Comparison of ENCODE assay signal across 16 mouse cellular contexts in the genomic region with DNA sequence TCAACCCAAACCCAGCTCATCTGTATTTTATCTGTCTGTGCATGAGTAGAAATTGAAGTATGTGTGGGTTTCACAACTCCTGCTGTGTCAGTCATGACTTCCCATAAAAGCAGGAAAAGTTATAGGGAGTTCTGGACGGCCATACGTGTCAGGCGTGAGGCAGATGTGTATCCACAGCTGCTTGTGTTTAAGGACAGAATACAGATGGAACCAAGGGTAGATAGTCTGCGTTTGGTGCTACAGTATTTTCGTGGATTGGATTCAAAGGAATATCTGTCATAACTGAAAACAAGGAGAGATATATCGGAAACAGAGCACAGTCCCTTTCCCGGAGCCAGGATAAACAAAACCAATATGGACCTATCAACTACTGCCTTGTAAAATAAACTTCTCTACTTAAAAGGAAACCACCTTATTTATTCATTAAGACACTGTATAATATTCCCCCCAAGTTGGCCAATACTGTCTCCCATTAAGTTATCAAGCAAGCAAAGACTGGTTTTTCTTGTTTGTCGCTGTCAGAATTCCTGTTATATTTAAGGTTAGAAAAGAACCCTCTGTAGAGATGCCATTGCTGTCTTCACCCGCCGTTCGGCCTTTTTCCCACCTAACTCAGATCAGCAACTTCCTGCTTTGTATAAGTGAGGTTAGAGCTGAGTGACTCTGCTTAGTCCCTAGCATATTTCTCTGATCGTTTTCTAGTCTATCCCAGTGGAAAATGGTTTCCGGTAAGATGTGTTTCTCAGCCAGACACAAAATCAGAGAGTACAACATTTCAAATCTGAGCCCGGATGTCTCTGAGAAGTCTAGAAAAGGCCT.
DNase-seq lines count a peak whose midpoint lies in the region; ATAC-seq lines count a peak whose summit lies in the region.
"Had no signal": no experiment of that assay in that cellular context is flagged by ENCODE, and none has a peak within 500 bp of the region (broad histone marks: within the 10 kb centered on the region; RNA-seq: fewer than 3 reads in every experiment).

No protein-coding gene starts in this region.

- H3K9ac ChIP-seq in kidney, embryonic 14.5 days (ENCODE audit: low read depth, low read length) = no peak overlapping the region
- no peak overlapping the region for H3K9ac ChIP-seq in neural tube, embryonic 13.5 days
- no peak overlapping the region for H3K9ac ChIP-seq in hindbrain, embryonic 12.5 days
- no peak overlapping the region for H3K9ac ChIP-seq in midbrain, embryonic 16.5 days (ENCODE audit: low read depth, low read length)
- H3K9ac ChIP-seq: forebrain, postnatal 0 days; liver, embryonic 15.5 days had no signal

- H3K27me3 ChIP-seq in kidney, embryonic 14.5 days (ENCODE audit: control insufficient read depth, insufficient read depth, low read length) = no peaks in the 10 kb centered on the region
- H3K27me3 ChIP-seq in neural tube, embryonic 13.5 days = no peaks in the 10 kb centered on the region
- no peaks in the 10 kb centered on the region for H3K27me3 ChIP-seq in hindbrain, embryonic 12.5 days
- no peaks in the 10 kb centered on the region for H3K27me3 ChIP-seq in midbrain, embryonic 16.5 days (ENCODE audit: control insufficient read depth, insufficient read depth, low read depth, low read length)
- H3K27me3 ChIP-seq: liver, embryonic 15.5 days had no signal

- 61% methylated on average over 14 of the region's 14 CpGs for WGBS in kidney, embryonic 14.5 days
- 77% methylated on average over 14 of the region's 14 CpGs for WGBS in neural tube, embryonic 13.5 days
- 80% methylated on average over 14 of the region's 14 CpGs for WGBS in hindbrain, embryonic 12.5 days
- WGBS in midbrain, embryonic 16.5 days = 91% methylated on average over 14 of the region's 14 CpGs

- peak; percentile 84 for DNase-seq in heart, adult 11 months
- no peak for DNase-seq in heart, postnatal 36 days
- no peak for DNase-seq in kidney, postnatal 25 days
- no peak for DNase-seq in neural tube, embryonic 10.5 days (ENCODE audit: extremely low spot score, low spot score)
- DNase-seq: adrenal gland, postnatal 36 days; cerebellum, adult 9-10 months; forebrain, postnatal 0 days; gastrocnemius, adult 2 months; layer of hippocampus, postnatal 36 days; retina, postnatal 1 day; thymus, postnatal 25 days had no signal

- H3K4me1 ChIP-seq in kidney, embryonic 14.5 days (ENCODE audit: control insufficient read depth, insufficient read depth, low read length) = peaks cover 13% of the 10 kb centered on the region; the same call in 1 of the 2 replicates
- H3K4me1 ChIP-seq in neural tube, embryonic 13.5 days (replicated peaks) = no peaks in the 10 kb centered on the region
- no peaks in the 10 kb centered on the region for H3K4me1 ChIP-seq in hindbrain, embryonic 12.5 days
- H3K4me1 ChIP-seq in midbrain, embryonic 16.5 days (ENCODE audit: control insufficient read depth, insufficient read depth, low read length) = no peaks in the 10 kb centered on the region
- H3K4me1 ChIP-seq: liver, embryonic 15.5 days had no signal

- no peak overlapping the region for H3K4me3 ChIP-seq in kidney, embryonic 14.5 days (ENCODE audit: low read length)
- H3K4me3 ChIP-seq in neural tube, embryonic 13.5 days = no peak overlapping the region
- no peak overlapping the region for H3K4me3 ChIP-seq in hindbrain, embryonic 12.5 days
- no peak overlapping the region for H3K4me3 ChIP-seq in midbrain, embryonic 16.5 days (ENCODE audit: low read depth, low read length)
- H3K4me3 ChIP-seq: gastrocnemius, adult 2 months; liver, embryonic 15.5 days had no signal

- no peak overlapping the region for H3K4me2 ChIP-seq in kidney, embryonic 14.5 days (replicated peaks; ENCODE audit: low read depth, low read length)
- no peak overlapping the region for H3K4me2 ChIP-seq in neural tube, embryonic 13.5 days
- H3K4me2 ChIP-seq in hindbrain, embryonic 12.5 days (replicated peaks) = no peak overlapping the region
- H3K4me2 ChIP-seq in midbrain, embryonic 16.5 days (ENCODE audit: low read length) = no peak overlapping the region
- H3K4me2 ChIP-seq: liver, embryonic 15.5 days had no signal

- intact Hi-C loops in heart, postnatal 36 days (cut with DNase I) = no loop called here

- no peaks in the 10 kb centered on the region for H3K36me3 ChIP-seq in kidney, embryonic 14.5 days (ENCODE audit: control insufficient read depth, insufficient read depth, low read length)
- H3K36me3 ChIP-seq in neural tube, embryonic 13.5 days = no peaks in the 10 kb centered on the region
- no peaks in the 10 kb centered on the region for H3K36me3 ChIP-seq in hindbrain, embryonic 12.5 days
- H3K36me3 ChIP-seq in midbrain, embryonic 16.5 days (ENCODE audit: control insufficient read depth, insufficient read depth, low read length) = no peaks in the 10 kb centered on the region
- H3K36me3 ChIP-seq: liver, embryonic 15.5 days had no signal

- peak; percentile 60; the same call in 1 of the 2 replicates for ATAC-seq in kidney, embryonic 14.5 days (ENCODE audit: low FRiP score, low TSS enrichment)
- no peak for ATAC-seq in neural tube, embryonic 13.5 days (ENCODE audit: low read depth)
- ATAC-seq in hindbrain, embryonic 12.5 days (ENCODE audit: low FRiP score) = no peak
- ATAC-seq in midbrain, embryonic 16.5 days = no peak
- ATAC-seq: forebrain, postnatal 0 days had no signal

- H3K27ac ChIP-seq in kidney, embryonic 14.5 days (ENCODE audit: low read depth, low read length) = peak overlapping the region; percentile 57; the same call in 1 of the 2 replicates
- H3K27ac ChIP-seq in neural tube, embryonic 13.5 days (replicated peaks) = 0 out of 2 replicates have a peak overlapping the region, but pooled peaks have one; percentile 23
- H3K27ac ChIP-seq in hindbrain, embryonic 12.5 days = no peak overlapping the region
- no peak overlapping the region for H3K27ac ChIP-seq in midbrain, embryonic 16.5 days (ENCODE audit: low read length)
- H3K27ac ChIP-seq: gastrocnemius, adult 2 months; liver, embryonic 15.5 days had no signal

- no peaks in the 10 kb centered on the region for H3K9me3 ChIP-seq in kidney, embryonic 14.5 days (ENCODE audit: control insufficient read depth, low read length)
- H3K9me3 ChIP-seq in neural tube, embryonic 13.5 days = no peaks in the 10 kb centered on the region
- H3K9me3 ChIP-seq in hindbrain, embryonic 12.5 days (replicated peaks) = no peaks in the 10 kb centered on the region
- H3K9me3 ChIP-seq in midbrain, embryonic 16.5 days (replicated peaks; ENCODE audit: control insufficient read depth, low read length, poor library complexity, severe bottlenecking) = no peaks in the 10 kb centered on the region
- H3K9me3 ChIP-seq: liver, embryonic 15.5 days had no signal

Comparison
In these comparisons a context has a peak if more than half of its experiments do, and no peak if none do; other contexts are left out.
1. H3K27ac ChIP-seq: peak in kidney, embryonic 14.5 days (single experiment) and neural tube, embryonic 13.5 days (single experiment); none in hindbrain, embryonic 12.5 days (single experiment) and midbrain, embryonic 16.5 days (single experiment).